Mouse (Mus musculus) CH12.LX (cell line): ENCODE measurements around the gene Diaph2.

ENCODE experiments used
- CTCF ChIP-seq, 2 experiments: IDR thresholded peaks in 1 of 2; conservative IDR thresholded peaks in 1 of 2; 2 replicates each; pipeline ENCODE4 v1.5.1; 2011 to 2012; ENCODE audit warnings: low read depth in 2 of 2, low read length in 2 of 2, improper control_type of control experiment in 1 of 2, inconsistent platforms in 1 of 2, mild to moderate bottlenecking in 1 of 2, moderate library complexity in 1 of 2
- EP300 ChIP-seq: IDR thresholded peaks from 2 replicates; pipeline ENCODE4 v1.6.1; 2011; ENCODE audit warnings: low read length, improper control_type of control experiment
- MAX ChIP-seq: IDR thresholded peaks from 2 replicates; pipeline ENCODE4 v1.6.1; 2011; ENCODE audit warnings: low read length, improper control_type of control experiment
- MYC ChIP-seq: IDR thresholded peaks from 2 replicates; pipeline ENCODE4 v1.6.1; 2011; ENCODE audit warnings: low read depth, mild to moderate bottlenecking, improper control_type of control experiment, low read length
- POLR2A ChIP-seq: IDR thresholded peaks from 2 replicates; pipeline ENCODE4 v1.6.1; 2011; ENCODE audit warnings: low read depth, mild to moderate bottlenecking, improper control_type of control experiment, low read length
- USF2 ChIP-seq: conservative IDR thresholded peaks from 2 replicates; pipeline ENCODE4 v1.6.1; 2011; ENCODE audit warnings: low read depth, low read length, improper control_type of control experiment
- ZC3H11A ChIP-seq: IDR thresholded peaks from 2 replicates; pipeline ENCODE4 v1.6.1; 2012; ENCODE audit warnings: low read depth, mild to moderate bottlenecking, inconsistent platforms, low read length, improper control_type of control experiment

GRCm38 (mm10) chrX:129745976-129746375 is 3.6 kb upstream of the Diaph2 start:
- no peak for TF ChIP-seq ZC3H11A
- no peak for TF ChIP-seq EP300
- TF ChIP-seq POLR2A: no peak
- no peak for TF ChIP-seq CTCF (conservative IDR thresholded peaks at IDR 0.05 in 1 of 2, IDR thresholded peaks at IDR 0.05 in 1 of 2; ENCODE audit: low read depth in 2 of 2, low read length in 2 of 2)
- no peak for TF ChIP-seq MAX
- no peak for TF ChIP-seq USF2
- no peak for TF ChIP-seq MYC
